Mouse (Mus musculus) midbrain, embryonic 11.5 days (tissue): ENCODE measurements around the gene Olfr1487. TPM values are rescaled to one million over a fixed set of nuclear protein-coding genes. Genes with fewer than 3 reads are reported as not detected.
"Not testable (repeated sequence)": the region's sequence is repeated elsewhere in the genome, so short reads cannot be mapped to it uniquely, and the experiment has no call there.

Experiments used
- ATAC-seq: fragments of 200-750 bp; cut with Nextera tagmentation; 2 replicates; pipeline ENCODE4 v1.8.0; 2017; ENCODE audit warnings: moderate TSS enrichment, moderate library complexity; ENCODE audit not compliant: low FRiP score
- DNase-seq: peaks from one replicate; pipeline ENCODE4 v3.0.0; 2015; ENCODE audit warnings: low spot score; ENCODE audit errors: missing footprints
- H3K27ac ChIP-seq: fragments of 300-500 bp; sonication (generic); 2 replicates; pipeline ENCODE4 v1.5.1; 2014; ENCODE audit warnings: low read depth, low read length
- H3K27me3 ChIP-seq: fragments of 300-500 bp; sonication (generic); 2 replicates; pipeline ENCODE4 v1.6.1; 2014; ENCODE audit warnings: mild to moderate bottlenecking, low read length, moderate library complexity, mixed read lengths; ENCODE audit not compliant: control insufficient read depth, insufficient read depth
- H3K36me3 ChIP-seq: fragments of 300-500 bp; sonication (generic); 2 replicates; pipeline ENCODE4 v1.6.1; 2014; ENCODE audit warnings: mild to moderate bottlenecking, low read length, moderate library complexity, mixed read lengths; ENCODE audit not compliant: control insufficient read depth, insufficient read depth
- H3K4me1 ChIP-seq: fragments of 300-500 bp; sonication (generic); 2 replicates; pipeline ENCODE4 v1.6.1; 2014; ENCODE audit warnings: low read length; ENCODE audit not compliant: control insufficient read depth, insufficient read depth
- H3K4me2 ChIP-seq: fragments of 300-500 bp; sonication (generic); 2 replicates; pipeline ENCODE4 v1.6.1; 2014; ENCODE audit warnings: mild to moderate bottlenecking, moderate library complexity
- H3K4me3 ChIP-seq: fragments of 300-500 bp; sonication (generic); 2 replicates; pipeline ENCODE4 v1.5.1; 2014; ENCODE audit warnings: low read depth, low read length
- H3K9ac ChIP-seq: fragments of 300-500 bp; sonication (generic); 2 replicates; pipeline ENCODE4 v1.6.1; 2014; ENCODE audit warnings: low read length
- H3K9me3 ChIP-seq: fragments of 300-500 bp; sonication (generic); 2 replicates; pipeline ENCODE4 v1.6.1; 2016; ENCODE audit warnings: low read length; ENCODE audit not compliant: control insufficient read depth
- WGBS: fragments of 180-500 bp; shearing (Covaris S2); extraction: QIAGEN DNeasy Blood & Tissue Kit; methylation state at CpG from one replicate; pipeline ENCODE4 v1.1.7; 2014; 5-methylcytosine and 5-hydroxymethylcytosine counted together
- microRNA-seq: library from miRNA; unstranded; fragments of <30 nt; microRNA quantifications from one replicate; pipeline ENCODE4, GENCODE M21; 2017
- polyA plus RNA-seq: library from polyadenylated mRNA; unstranded; fragments of >200 nt; fragmentation: Nextera tagmentation; extraction: Ambion mirVana; gene quantifications from 2 replicates; pipeline ENCODE4 v1.2.1, GENCODE M21; 2014

Gene Olfr1487
- polyA plus RNA-seq, result not detected in 2 replicates

- not testable (repeated sequence) for H3K27ac ChIP-seq, ATAC-seq
Observed at GRCm38 (mm10) chr19:13617075-13617474, at the start of gene Olfr1487. TSS of gene Olfr1487 (plus strand) at chr19:13617375.

DNA sequence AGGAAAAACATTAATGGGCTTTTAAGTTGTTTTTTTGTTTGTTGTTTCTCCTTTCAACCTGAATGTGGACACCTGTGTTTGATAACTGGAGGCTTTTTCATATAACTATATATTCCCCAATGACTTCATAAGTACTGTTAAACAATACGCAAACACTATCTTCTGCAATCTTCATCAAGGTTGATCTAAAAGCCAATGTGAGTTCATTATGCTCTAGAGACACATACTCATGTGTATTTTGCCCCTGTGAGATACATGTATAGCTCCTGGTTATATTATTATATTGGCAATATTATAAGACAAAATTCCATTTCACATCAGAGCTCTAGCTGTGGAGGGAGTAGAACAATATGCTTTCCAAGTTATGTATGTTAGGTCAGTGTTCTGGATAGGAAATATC is 34.0 kb upstream of the Olfr1487 start, which contains the start of gene Olfr1484:
Gene Olfr1484, plus strand, starts transcription at position 301 of the 400 bp plus-strand sequence.
- Histone ChIP-seq H3K9me3 (no peaks in the 10 kb centered on the region), H3K4me3 (no peak within 1 kb of the TSS), H3K4me1 (no peaks in the 10 kb centered on the region), H3K27ac (no peak within 1 kb of the TSS), H3K36me3 (no peaks in the 10 kb centered on the region), H3K4me2 (no peak within 1 kb of the TSS), H3K27me3 (no peaks in the 10 kb centered on the region), H3K9ac (no peak within 1 kb of the TSS)
- ATAC-seq, result no peak
- DNase-seq, result no peak
- WGBS, result 88% methylated on average over 1 of the region's 1 CpGs

More at GRCm38 (mm10) chr19:13617075-13617474, at the start of gene Olfr1487:
- 89% methylated on average over 2 of the region's 2 CpGs for WGBS
- H3K4me1 ChIP-seq, H3K27me3 ChIP-seq, DNase-seq, H3K9me3 ChIP-seq, H3K4me2 ChIP-seq, H3K9ac ChIP-seq, H3K36me3 ChIP-seq, H3K4me3 ChIP-seq: not testable (repeated sequence)

- Histone ChIP-seq H3K4me3 (no peak within 1 kb of the TSS), H3K9me3 (no peaks in the 10 kb centered on the region), H3K27me3 (no peaks in the 10 kb centered on the region), H3K4me1 (no peaks in the 10 kb centered on the region), H3K27ac (no peak within 1 kb of the TSS), H3K36me3 (no peaks in the 10 kb centered on the region), H3K9ac (no peak within 1 kb of the TSS), H3K4me2 (no peak within 1 kb of the TSS)
- ATAC-seq, result no peak
- WGBS, result 88% methylated on average over 1 of the region's 1 CpGs
- no peak for DNase-seq
Observed at GRCm38 (mm10) chr19:13631321-13631720, 14.1 kb downstream of the Olfr1487 start, which contains the start of gene Olfr1489. TSS of gene Olfr1489 (plus strand) at chr19:13631621.

DNA sequence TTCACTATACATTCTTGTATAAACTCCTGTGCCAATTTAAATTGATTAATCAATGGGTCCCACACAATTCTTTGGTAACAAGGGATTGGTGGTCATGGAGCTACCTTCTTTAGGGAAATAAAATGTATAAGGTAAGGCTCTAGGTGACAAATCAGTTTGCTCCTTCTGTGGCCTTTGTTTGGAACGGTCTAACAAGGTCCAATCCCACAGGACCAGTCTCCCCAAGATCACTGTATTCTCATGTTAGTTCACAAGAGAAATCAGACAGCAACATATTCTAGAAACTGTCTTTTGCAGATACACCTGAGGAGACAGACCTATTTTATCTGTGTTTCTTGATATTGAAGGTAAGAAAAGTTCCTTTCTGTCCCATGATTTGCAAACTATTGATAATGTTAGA is 33.6 kb downstream of the Olfr1487 start, which contains the start of gene Olfr1490:
Gene Olfr1490, plus strand, starts transcription at position 301 of the 400 bp plus-strand sequence.
- Histone ChIP-seq H3K36me3 (no peaks in the 10 kb centered on the region), H3K9ac (no peak within 1 kb of the TSS), H3K27ac (no peak within 1 kb of the TSS), H3K4me2 (no peak within 1 kb of the TSS), H3K4me1 (no peaks in the 10 kb centered on the region), H3K9me3 (peaks cover 8% of the 10 kb centered on the region; the same call in 1 of the 2 replicates), H3K27me3 (no peaks in the 10 kb centered on the region), H3K4me3 (no peak within 1 kb of the TSS)
- no peak for ATAC-seq
- DNase-seq, result no peak
- WGBS, result 67% methylated on average over 1 of the region's 1 CpGs

Small RNA genes lying within 50 kb of the gene (microRNA-seq; reads per million reads assigned to microRNA genes)
- gene Gm22323 (not detected), gene Gm23931 (not detected)

Other genes with a start within 250 kb of the Olfr1487 start
- gene Olfr1469, start 209.5 kb upstream of the Olfr1487 start, polyA plus RNA-seq, result not detected in 2 replicates
- gene Olfr1471, start 174.0 kb upstream of the Olfr1487 start, polyA plus RNA-seq, result not detected in 2 replicates
- not detected in 2 replicates for gene Olfr1472, start 161.3 kb upstream of the Olfr1487 start, polyA plus RNA-seq
- gene Olfr1474, start 147.8 kb upstream of the Olfr1487 start, polyA plus RNA-seq, result not detected in 2 replicates
- gene Olfr1475, start 137.2 kb upstream of the Olfr1487 start, polyA plus RNA-seq, result not detected in 2 replicates
- gene Olfr1477, start 116.8 kb upstream of the Olfr1487 start, polyA plus RNA-seq, result not detected in 2 replicates
- not detected in 2 replicates for gene Olfr1480, start 89.5 kb upstream of the Olfr1487 start, polyA plus RNA-seq
- not detected in 2 replicates for gene Olfr1484, start 33.9 kb upstream of the Olfr1487 start, polyA plus RNA-seq
- not detected in 2 replicates for gene Olfr1489, start 14.2 kb downstream of the Olfr1487 start, polyA plus RNA-seq
- not detected in 2 replicates for gene Olfr1490, start 33.7 kb downstream of the Olfr1487 start, polyA plus RNA-seq
- not detected in 2 replicates for gene Olfr1491, start 79.9 kb downstream of the Olfr1487 start, polyA plus RNA-seq
- not detected in 2 replicates for gene Olfr1493-ps1, start 105.9 kb downstream of the Olfr1487 start, polyA plus RNA-seq
- gene Olfr1494, start 122.4 kb downstream of the Olfr1487 start, polyA plus RNA-seq, result not detected in 2 replicates
- not detected in 2 replicates for gene Olfr1495, start 147.2 kb downstream of the Olfr1487 start, polyA plus RNA-seq
- gene Olfr1496, start 160.5 kb downstream of the Olfr1487 start, polyA plus RNA-seq, result not detected in 2 replicates
- gene Olfr1497, start 180.8 kb downstream of the Olfr1487 start, polyA plus RNA-seq, result not detected in 2 replicates
- gene Olfr1499, start 202.1 kb downstream of the Olfr1487 start, polyA plus RNA-seq, result not detected in 2 replicates
- gene Olfr1500, start 213.1 kb downstream of the Olfr1487 start, polyA plus RNA-seq, result not detected in 2 replicates
- not detected in 2 replicates for gene Olfr1501, start 233.3 kb downstream of the Olfr1487 start, polyA plus RNA-seq
- gene Olfr1502, start 244.4 kb downstream of the Olfr1487 start, polyA plus RNA-seq, result not detected in 2 replicates